Mouse (Mus musculus): Measurements from ENCODE around the gene Gpr75.

- TF ChIP-seq POLR2AphosphoS2 (IDR thresholded peaks at IDR 0.05; ENCODE audit: insufficient read length, low read depth) (no peak), TCF12 (IDR thresholded peaks at IDR 0.05; ENCODE audit: insufficient read depth, poor library complexity, severe bottlenecking) (no peak), POLR2A (IDR thresholded peaks at IDR 0.05; ENCODE audit: insufficient read length, low read depth) (no peak), USF1 (IDR thresholded peaks at IDR 0.05; ENCODE audit: low read depth) (no peak), TCF3 (IDR thresholded peaks at IDR 0.05; ENCODE audit: insufficient read length, low read depth) (no peak), MYOD1 (IDR thresholded peaks at IDR 0.05; ENCODE audit: control insufficient read depth in 1 of 3, insufficient read length in 2 of 3, low read depth in 2 of 3) (no peak), MYOG (IDR thresholded peaks at IDR 0.05; ENCODE audit: control insufficient read depth in 1 of 3, insufficient read depth in 1 of 3, insufficient read length in 2 of 3, low read depth in 2 of 3) (no peak), MAX (IDR thresholded peaks at IDR 0.05; ENCODE audit: low read depth) (no peak), REST (IDR thresholded peaks at IDR 0.05; ENCODE audit: insufficient read depth, insufficient read length) (no peak), CEBPB (IDR thresholded peaks at IDR 0.05; ENCODE audit: insufficient read depth, poor library complexity, severe bottlenecking) (no peak)
Measured at GRCm38 (mm10) chr11:30844355-30844754, 40.8 kb upstream of the Gpr75 start.

Measured in myocyte (in vitro differentiated cells).